Mouse (Mus musculus): Measurements from ENCODE around the gene Dctn2.
"Not testable (repeated sequence)": the region's sequence is repeated elsewhere in the genome, so short reads cannot be mapped to it uniquely, and the experiment has no call there.

Dctn2 gene

GRCm38 (mm10) chr10:127288800-127289572, 22.8 kb downstream of the Dctn2 start, which contains the start of gene Mbd6:
Gene Mbd6, minus strand, starts transcription at chr10:127289018.
- peak; percentile 80 to 88 for DNase-seq (ENCODE audit: low read depth in 2 of 2, low spot score in 2 of 2)

GRCm38 (mm10) chr10:127289573-127290191, 23.5 kb downstream of the Dctn2 start:
- DNase-seq (ENCODE audit: low read depth in 2 of 2, low spot score in 2 of 2), result peak in 1 of 2 experiments; percentile 55

- DNase-seq (ENCODE audit: low read depth in 2 of 2, low spot score in 2 of 2), result peak; percentile 98
Observed at GRCm38 (mm10) chr10:127290307-127290929, 24.2 kb downstream of the Dctn2 start.

- peak; percentile 37 to 49 for DNase-seq (ENCODE audit: low read depth in 2 of 2, low spot score in 2 of 2)
Observed at GRCm38 (mm10) chr10:127290930-127291880, 25.0 kb downstream of the Dctn2 start.

GRCm38 (mm10) chr10:127291881-127292638, 25.9 kb downstream of the Dctn2 start:
- no peak for DNase-seq (ENCODE audit: low read depth in 2 of 2, low spot score in 2 of 2)

- no peak for DNase-seq (ENCODE audit: low read depth in 2 of 2, low spot score in 2 of 2)
Observed at GRCm38 (mm10) chr10:127292987-127293538, 26.9 kb downstream of the Dctn2 start.

- no peak for DNase-seq (ENCODE audit: low read depth in 2 of 2, low spot score in 2 of 2)
Observed at GRCm38 (mm10) chr10:127293590-127294113, 27.5 kb downstream of the Dctn2 start.

GRCm38 (mm10) chr10:127294895-127295510, 28.8 kb downstream of the Dctn2 start:
- no peak for DNase-seq (ENCODE audit: low read depth in 2 of 2, low spot score in 2 of 2)

GRCm38 (mm10) chr10:127295986-127296794, 30.0 kb downstream of the Dctn2 start:
- DNase-seq (ENCODE audit: low read depth in 2 of 2, low spot score in 2 of 2), result no peak

- no peak for DNase-seq (ENCODE audit: low read depth in 2 of 2, low spot score in 2 of 2)
Observed at GRCm38 (mm10) chr10:127297015-127297871, 31.1 kb downstream of the Dctn2 start.

- no peak for DNase-seq (ENCODE audit: low read depth in 2 of 2, low spot score in 2 of 2)
Observed at GRCm38 (mm10) chr10:127300361-127300760, 34.2 kb downstream of the Dctn2 start.

- DNase-seq (ENCODE audit: low read depth in 2 of 2, low spot score in 2 of 2), result no peak
Observed at GRCm38 (mm10) chr10:127303136-127303535, 37.0 kb downstream of the Dctn2 start.

- not testable (repeated sequence) for DNase-seq (ENCODE audit: low read depth in 2 of 2, low spot score in 2 of 2)
Observed at GRCm38 (mm10) chr10:127309167-127309566, 43.0 kb downstream of the Dctn2 start.

GRCm38 (mm10) chr10:127310523-127311475, 44.6 kb downstream of the Dctn2 start:
- no peak for DNase-seq (ENCODE audit: low read depth in 2 of 2, low spot score in 2 of 2)

GRCm38 (mm10) chr10:127311476-127312355, 45.5 kb downstream of the Dctn2 start, which contains the start of gene Mars:
Gene Mars, minus strand, starts transcription at chr10:127311786.
- peak; percentile 91 to 93 for DNase-seq (ENCODE audit: low read depth in 2 of 2, low spot score in 2 of 2)

All from CD8-positive naive resting alpha-beta T cell, adult 2 months (primary cell).